Mouse (Mus musculus) testis, adult 2 months (tissue): ENCODE measurements around the gene Cdkn2aipnl.

Source experiments
- CTCF ChIP-seq: fragments of 200-500 bp; IDR thresholded peaks from 2 replicates; pipeline ENCODE4 v1.5.1; 2012; ENCODE audit warnings: low read depth, mild to moderate bottlenecking, inconsistent platforms, low read length, moderate library complexity; ENCODE audit not compliant: control insufficient read depth, insufficient read depth, insufficient replicate concordance
- POLR2A ChIP-seq: fragments of 200-500 bp; IDR thresholded peaks from 2 replicates; pipeline ENCODE4 v1.6.1; 2012; ENCODE audit warnings: low read depth, mild to moderate bottlenecking, inconsistent platforms, low read length, moderate library complexity; ENCODE audit not compliant: control insufficient read depth

GRCm38 (mm10) chr11:52011011-52011410 lies 43.5 kb downstream of the Cdkn2aipnl start:
- TF ChIP-seq POLR2A = no peak
- no peak for TF ChIP-seq CTCF
